Mouse (Mus musculus): ENCODE measurements around the gene Gucy2c.

DNA sequence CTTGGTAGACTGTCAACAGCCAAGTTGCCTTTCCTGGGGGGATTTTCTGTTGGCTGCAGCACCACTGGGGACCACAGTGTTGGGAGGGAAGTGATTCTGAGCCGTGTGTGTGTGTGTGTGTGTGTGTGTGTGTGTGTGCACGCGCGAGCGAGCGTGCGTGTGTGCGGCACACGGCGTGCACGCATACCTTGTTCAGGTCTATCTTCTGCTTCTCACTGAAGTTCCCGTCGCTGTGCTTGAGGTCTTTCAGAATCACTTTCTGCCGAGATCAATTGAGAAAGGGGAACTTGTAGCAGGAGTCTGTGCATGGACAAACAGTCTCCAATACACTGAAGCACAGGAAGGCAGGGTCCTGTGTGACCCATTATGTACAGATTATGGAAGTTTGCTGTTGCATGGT lies 53.4 kb downstream of the Gucy2c start:
- TF ChIP-seq CTCF (IDR thresholded peaks at IDR 0.05; ENCODE audit: control insufficient read depth, insufficient read depth, low read length) (no peak), POLR2A (IDR thresholded peaks at IDR 0.05; ENCODE audit: borderline replicate concordance, control insufficient read depth, low read depth, low read length) (no peak)
